Mouse (Mus musculus): Measurements from ENCODE around the gene Svbp.

DNA sequence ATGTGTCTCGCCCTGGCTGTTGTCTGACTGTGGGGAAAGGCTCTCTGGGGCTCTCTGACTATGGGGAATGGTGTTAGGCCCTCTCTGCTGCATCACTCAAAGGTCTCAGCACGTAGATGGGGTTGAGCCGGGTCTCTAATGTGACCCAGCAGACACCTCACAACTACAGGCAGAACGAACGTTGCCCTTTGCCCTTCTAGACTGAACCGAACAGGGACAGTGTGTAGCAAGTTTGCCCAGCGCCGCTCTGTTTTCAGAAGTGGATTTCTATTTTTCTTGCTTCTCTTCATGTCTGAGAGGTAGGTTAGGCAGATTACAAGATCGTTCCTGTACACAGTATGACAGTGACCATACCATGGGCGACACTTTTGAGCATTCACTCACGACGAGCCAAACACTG lies 47.5 kb downstream of the Svbp start:
- TF ChIP-seq POLR2A (IDR thresholded peaks at IDR 0.05; ENCODE audit: extremely low read depth, insufficient read depth, low read length) (no peak), CTCF (IDR thresholded peaks at IDR 0.05; ENCODE audit: low read depth, low read length) (no peak)

All from liver, adult 2 months (tissue).